ENCODE assay signal across 14 mouse cellular contexts in genomic region chr6:67085850-67086437, GRCm38 (mm10).
"Had no signal": no experiment of that assay in that cellular context is flagged by ENCODE, and none has a peak within 500 bp of the region (broad histone marks: within the 10 kb centered on the region; RNA-seq: fewer than 3 reads in every experiment).

No protein-coding gene starts in this region.

- H3K9ac ChIP-seq: lung, embryonic 15.5 days; midbrain, embryonic 13.5 days; midbrain, embryonic 15.5 days; neural tube, embryonic 12.5 days had no signal

- DNase-seq: lung, adult 2 months; lung, postnatal 14 days; lung, postnatal 36 days; right cerebral cortex, postnatal 14 days; thymus, adult 18-20 months; thymus, postnatal 14 days; thymus, postnatal 36 days had no signal

- H3K27me3 ChIP-seq: lung, embryonic 15.5 days; midbrain, embryonic 13.5 days; midbrain, embryonic 15.5 days; neural tube, embryonic 12.5 days had no signal

- H3K4me1 ChIP-seq: lung, embryonic 15.5 days; midbrain, embryonic 13.5 days; midbrain, embryonic 15.5 days; neural tube, embryonic 12.5 days had no signal

- H3K4me2 ChIP-seq: lung, embryonic 15.5 days; midbrain, embryonic 11.5 days; midbrain, embryonic 13.5 days; midbrain, embryonic 15.5 days; neural tube, embryonic 12.5 days had no signal

- H3K4me3 ChIP-seq: lung, embryonic 15.5 days; megakaryocyte, embryonic 14.5 days; midbrain, embryonic 13.5 days; midbrain, embryonic 15.5 days; neural tube, embryonic 12.5 days had no signal

- H3K27ac ChIP-seq: lung, embryonic 15.5 days; midbrain, embryonic 13.5 days; midbrain, embryonic 15.5 days; neural tube, embryonic 12.5 days had no signal

- H3K9me3 ChIP-seq: lung, embryonic 15.5 days; megakaryocyte, embryonic 14.5 days; midbrain, embryonic 13.5 days; midbrain, embryonic 15.5 days; neural tube, embryonic 12.5 days had no signal

- ATAC-seq: lung, postnatal 0 days; midbrain, embryonic 13.5 days; midbrain, embryonic 15.5 days had no signal

- H3K36me3 ChIP-seq: lung, embryonic 15.5 days; midbrain, embryonic 13.5 days; midbrain, embryonic 15.5 days; neural tube, embryonic 12.5 days had no signal
